20 mouse cellular contexts compared by ENCODE assay signal in the genomic region with DNA sequence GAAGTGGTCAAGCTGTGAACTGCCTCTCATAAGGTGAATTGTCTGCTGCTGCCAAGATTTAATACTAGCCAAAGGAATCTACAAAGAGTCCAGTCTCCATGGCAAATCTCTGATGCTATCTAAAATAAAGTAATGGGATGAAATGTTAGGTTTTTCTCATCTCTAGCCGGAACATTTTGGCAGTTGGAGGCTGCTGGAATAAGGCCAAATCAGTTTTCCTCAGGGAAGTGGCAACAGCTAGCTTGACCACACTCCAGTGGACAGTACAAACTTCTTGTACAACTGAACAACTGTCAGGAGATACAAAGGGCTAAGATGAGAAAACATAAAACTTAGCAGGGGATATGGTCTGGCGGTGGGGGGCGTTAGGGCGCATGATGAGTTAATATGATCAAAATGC.
DNase-seq lines count a peak whose midpoint lies in the region; ATAC-seq lines count a peak whose summit lies in the region.
"Had no signal": no experiment of that assay in that cellular context is flagged by ENCODE, and none has a peak within 500 bp of the region (broad histone marks: within the 10 kb centered on the region; RNA-seq: fewer than 3 reads in every experiment).

No protein-coding gene starts in this region.

- H3K36me3 ChIP-seq in midbrain, embryonic 11.5 days (ENCODE audit: control insufficient read depth, insufficient read depth, low read length) = no peaks in the 10 kb centered on the region
- no peaks in the 10 kb centered on the region for H3K36me3 ChIP-seq in midbrain, embryonic 14.5 days (ENCODE audit: control insufficient read depth, insufficient read depth, low read length)
- H3K36me3 ChIP-seq: embryonic facial prominence, embryonic 15.5 days; forebrain, embryonic 10.5 days; heart, embryonic 13.5 days had no signal

- H3K4me3 ChIP-seq in midbrain, embryonic 11.5 days (ENCODE audit: low read depth, low read length) = no peak overlapping the region
- no peak overlapping the region for H3K4me3 ChIP-seq in midbrain, embryonic 14.5 days (replicated peaks; ENCODE audit: low read depth, low read length)
- H3K4me3 ChIP-seq: embryonic facial prominence, embryonic 15.5 days; erythroblast, embryonic 14.5 days; forebrain, embryonic 10.5 days; heart, adult 2 months; heart, embryonic 13.5 days had no signal

- peak; percentile 17 for DNase-seq in adrenal gland, postnatal 14 days
- DNase-seq in adrenal gland, adult 18-20 months (ENCODE audit: low spot score in 2 of 2) = no peak
- DNase-seq in heart, postnatal 4 days = peak; percentile 11
- no peak for DNase-seq in heart, adult 18-20 months
- peak; percentile 19 for DNase-seq in midbrain, embryonic 11.5 days (ENCODE audit: low spot score, missing footprints)
- DNase-seq in midbrain, embryonic 14.5 days = no peak
- no peak for DNase-seq in gastrocnemius, adult 18-20 months (ENCODE audit: low spot score)
- DNase-seq: adrenal gland, postnatal 25 days; embryo, embryonic 11 days; gastrocnemius, postnatal 36 days; heart, adult 2 months had no signal

- no peak for ATAC-seq in midbrain, embryonic 11.5 days (ENCODE audit: low FRiP score)
- no peak for ATAC-seq in midbrain, embryonic 14.5 days (ENCODE audit: low FRiP score, low TSS enrichment)
- ATAC-seq: activated CD4-positive, CD25-positive, alpha-beta regulatory T cell, adult 4 months; forebrain, embryonic 14.5 days; intestine, embryonic 16.5 days; Patski had no signal

- H3K9ac ChIP-seq in midbrain, embryonic 11.5 days (ENCODE audit: low read length) = no peak overlapping the region
- H3K9ac ChIP-seq in midbrain, embryonic 14.5 days (replicated peaks; ENCODE audit: low read length) = no peak overlapping the region
- H3K9ac ChIP-seq: embryonic facial prominence, embryonic 15.5 days; heart, embryonic 13.5 days; hindbrain, embryonic 14.5 days had no signal

- H3K27me3 ChIP-seq in midbrain, embryonic 11.5 days (ENCODE audit: control insufficient read depth, insufficient read depth, low read length) = no peaks in the 10 kb centered on the region
- H3K27me3 ChIP-seq in midbrain, embryonic 14.5 days (ENCODE audit: control insufficient read depth, insufficient read depth, low read length) = no peaks in the 10 kb centered on the region
- H3K27me3 ChIP-seq: heart, embryonic 13.5 days had no signal

- H3K4me1 ChIP-seq in midbrain, embryonic 11.5 days (ENCODE audit: control insufficient read depth, insufficient read depth, low read length) = no peaks in the 10 kb centered on the region
- 0 out of 2 replicates have a peak, but pooled peaks cover 5% of the 10 kb centered on the region for H3K4me1 ChIP-seq in midbrain, embryonic 14.5 days (ENCODE audit: control insufficient read depth, insufficient read depth, low read length)
- H3K4me1 ChIP-seq: embryonic facial prominence, embryonic 15.5 days; heart, embryonic 13.5 days had no signal

- H3K4me2 ChIP-seq in midbrain, embryonic 11.5 days = no peak overlapping the region
- no peak overlapping the region for H3K4me2 ChIP-seq in midbrain, embryonic 14.5 days (ENCODE audit: low read length)
- H3K4me2 ChIP-seq: embryonic facial prominence, embryonic 15.5 days; heart, embryonic 13.5 days; hindbrain, embryonic 14.5 days had no signal

- H3K9me3 ChIP-seq in midbrain, embryonic 11.5 days (ENCODE audit: control insufficient read depth, low read length) = no peaks in the 10 kb centered on the region
- H3K9me3 ChIP-seq in midbrain, embryonic 14.5 days (ENCODE audit: control insufficient read depth, low read length) = no peaks in the 10 kb centered on the region
- H3K9me3 ChIP-seq: embryonic facial prominence, embryonic 15.5 days; forebrain, embryonic 10.5 days; heart, embryonic 13.5 days had no signal

- H3K27ac ChIP-seq in midbrain, embryonic 11.5 days (ENCODE audit: low read depth, low read length) = no peak overlapping the region
- H3K27ac ChIP-seq in midbrain, embryonic 14.5 days (replicated peaks; ENCODE audit: low read depth, low read length) = no peak overlapping the region
- H3K27ac ChIP-seq: embryonic facial prominence, embryonic 15.5 days; forebrain, embryonic 10.5 days; heart, adult 2 months; heart, embryonic 13.5 days; hindbrain, embryonic 14.5 days had no signal

- 96% methylated on average over 4 of the region's 4 CpGs for WGBS in midbrain, embryonic 11.5 days
- WGBS in midbrain, embryonic 14.5 days = 86% methylated on average over 4 of the region's 4 CpGs

Comparison
In these comparisons a context has a peak if more than half of its experiments do, and no peak if none do; other contexts are left out.
1. DNase-seq: peak in adrenal gland, postnatal 14 days (single experiment), heart, postnatal 4 days (single experiment) and midbrain, embryonic 11.5 days (single experiment); none in adrenal gland, adult 18-20 months (0 of 2), heart, adult 18-20 months (0 of 2), midbrain, embryonic 14.5 days (single experiment) and gastrocnemius, adult 18-20 months (single experiment).